Mouse (Mus musculus) megakaryocyte-erythroid progenitor cell, adult 5 weeks (primary cell): Measurements from ENCODE around the gene Ctla2a. TPM values are rescaled to one million over a fixed set of nuclear protein-coding genes. Genes with fewer than 3 reads are reported as not detected.

Experiments
- polyA plus RNA-seq: library from polyadenylated mRNA; stranded (reverse); fragments of >175 nt; gene quantifications from 2 replicates; pipeline ENCODE4 v1.2.3, GENCODE M21; 2012

Ctla2a gene
- 15.8 and 17.1 TPM in 2 replicates for polyA plus RNA-seq

DNA sequence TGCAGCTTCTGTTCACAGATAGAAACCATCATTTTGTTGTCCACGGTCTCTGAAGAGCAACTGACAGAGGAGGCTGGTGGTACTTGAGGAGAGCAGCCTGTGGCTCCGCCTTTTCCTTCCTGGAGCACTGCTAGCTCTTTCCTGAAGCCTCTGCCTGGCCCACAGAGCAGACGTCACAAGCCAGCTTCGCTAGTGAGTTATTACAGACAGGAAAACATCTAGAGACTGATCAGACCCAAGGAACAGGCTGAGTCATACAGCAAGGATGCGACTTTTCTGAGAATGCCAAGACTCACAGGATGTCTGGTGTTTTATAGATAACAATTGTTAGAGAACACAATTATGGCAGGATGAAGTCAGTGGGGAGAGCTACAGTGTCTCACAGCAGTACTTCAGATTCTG is at the start of gene Ctla2a, which contains the start of gene Gm49391:
Ctla2a (minus strand) TSS at position 126 of the 402 bp plus-strand sequence.
Gm49391 (minus strand) TSS at position 72 of the 402 bp plus-strand sequence.

DNA sequence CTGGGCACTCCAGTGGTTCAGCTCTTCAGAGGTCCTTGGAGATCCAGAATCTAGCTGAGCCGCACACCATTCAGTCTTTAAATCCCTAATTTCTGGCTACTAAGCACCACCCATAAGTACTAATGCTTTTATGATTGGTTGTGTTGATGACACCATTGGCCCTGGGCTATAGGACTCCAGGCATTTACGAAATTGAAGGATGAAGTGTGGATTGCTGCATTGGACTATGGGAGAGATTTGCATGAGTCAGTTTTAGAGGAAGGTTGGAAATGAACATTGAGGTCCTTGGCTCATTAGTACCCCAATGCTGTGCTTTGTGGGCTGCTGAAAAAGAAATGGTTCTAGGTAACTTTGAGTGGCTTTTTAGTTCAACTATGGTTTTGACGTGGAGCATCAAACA is 5.5 kb upstream of the Ctla2a start, which contains the start of gene Tpbpa:
Tpbpa (minus strand) TSS at position 101 of the 400 bp plus-strand sequence.

DNA sequence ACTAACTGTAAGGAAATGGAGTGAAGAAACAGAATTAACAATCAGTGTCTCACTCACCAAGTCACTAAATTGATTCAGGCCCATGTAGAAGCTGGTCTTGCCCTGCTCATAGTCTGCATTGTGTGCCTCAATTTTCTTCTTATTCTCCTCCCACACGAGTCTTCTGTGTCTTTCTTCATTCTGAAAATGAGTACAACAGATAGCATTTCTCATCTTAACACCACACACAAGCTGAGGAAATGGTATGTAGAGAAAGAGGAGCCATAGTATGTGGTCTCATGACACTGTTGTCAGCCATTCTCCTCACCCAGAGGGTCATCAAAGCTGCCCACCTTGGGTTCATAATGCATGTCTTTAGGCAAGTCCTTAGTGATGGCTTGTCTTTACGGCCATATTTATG is 935 bp downstream of the Ctla2a start, which contains the start of gene Gm49393:
Gm49393 (minus strand) TSS at position 101 of the 400 bp plus-strand sequence.

DNA sequence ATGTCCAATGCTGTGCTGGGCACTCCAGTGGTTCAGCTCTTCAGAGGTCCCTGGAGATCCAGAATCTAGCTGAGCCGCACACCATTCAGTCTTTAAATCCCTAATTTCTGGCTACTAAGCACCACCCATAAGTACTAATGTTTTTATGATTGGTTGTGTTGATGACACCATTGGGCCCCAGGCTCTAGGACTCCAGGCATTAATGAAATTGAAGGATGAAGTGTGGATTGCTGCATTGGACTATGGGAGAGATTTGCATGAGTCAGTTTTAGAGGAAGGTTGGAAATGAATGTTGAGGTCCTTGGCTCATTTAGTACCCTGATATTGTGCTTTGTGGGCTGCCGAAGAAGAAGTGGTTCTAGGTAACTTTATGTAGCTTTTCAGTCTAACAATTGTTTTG is 31.6 kb downstream of the Ctla2a start, which contains the start of gene Tpbpb:
Tpbpb (minus strand) TSS at position 101 of the 400 bp plus-strand sequence.

GRCm38 (mm10) chr13:60897328-60897727 is 39.1 kb downstream of the Ctla2a start, which contains the start of gene Ctla2b:
Gene Ctla2b, minus strand, starts transcription at chr13:60897447.

GRCm38 (mm10) chr13:60896794-60897193 is 39.6 kb downstream of the Ctla2a start, which contains the start of gene Gm49392:
Gene Gm49392, minus strand, starts transcription at chr13:60896894.

Other genes starting within 250 kb of the Ctla2a start
- not detected in 2 replicates for gene BC051665, start 150.3 kb downstream of the Ctla2a start, polyA plus RNA-seq
- gene Ctsll3, start 133.8 kb downstream of the Ctla2a start, polyA plus RNA-seq: not detected in 2 replicates
- not detected in 2 replicates for gene 4930486L24Rik, start 72.2 kb downstream of the Ctla2a start, polyA plus RNA-seq
- gene Gm49392, start 39.7 kb downstream of the Ctla2a start, polyA plus RNA-seq: 0.39 TPM in 2 replicates
- 0.53 and 0.96 TPM in 2 replicates for gene Ctla2b, start 39.2 kb downstream of the Ctla2a start, polyA plus RNA-seq
- not detected in 2 replicates for gene Tpbpb, start 31.7 kb downstream of the Ctla2a start, polyA plus RNA-seq
- gene Gm49393, start 1.0 kb downstream of the Ctla2a start, polyA plus RNA-seq: not detected in 2 replicates
- not detected in 2 replicates for gene Gm49391, start 54 bp downstream of the Ctla2a start, polyA plus RNA-seq
- not detected in 2 replicates for gene Tpbpa, start 5.4 kb upstream of the Ctla2a start, polyA plus RNA-seq
- gene Ctsj, start 69.3 kb upstream of the Ctla2a start, polyA plus RNA-seq: not detected in 2 replicates
- not detected in 2 replicates for gene Ctsq, start 104.0 kb upstream of the Ctla2a start, polyA plus RNA-seq
- gene Ctsr, start 227.6 kb upstream of the Ctla2a start, polyA plus RNA-seq: not detected in 2 replicates